Mouse (Mus musculus) embryonic facial prominence, embryonic 15.5 days (tissue): ENCODE data around the gene Gpr107. TPM values are rescaled to one million over a fixed set of nuclear protein-coding genes. Genes with fewer than 3 reads are reported as not detected.

Source experiments
- ATAC-seq: fragments of 200-750 bp; cut with Nextera tagmentation; 2 replicates; pipeline ENCODE4 v1.8.0; 2017; ENCODE audit warnings: low read depth, moderate TSS enrichment; ENCODE audit not compliant: insufficient number of reproducible peaks, low FRiP score, low TSS enrichment
- H3K27ac ChIP-seq: fragments of 300-500 bp; sonication (generic); replicated peaks from 2 replicates; pipeline ENCODE4 v1.5.1; 2015; ENCODE audit warnings: mild to moderate bottlenecking, inconsistent platforms
- H3K27me3 ChIP-seq: fragments of 300-500 bp; sonication (generic); 2 replicates; pipeline ENCODE4 v1.6.1; 2015; ENCODE audit warnings: inconsistent platforms
- H3K36me3 ChIP-seq: fragments of 300-500 bp; sonication (generic); 2 replicates; pipeline ENCODE4 v1.6.1; 2015; ENCODE audit warnings: mild to moderate bottlenecking, inconsistent platforms
- H3K4me1 ChIP-seq: fragments of 300-500 bp; sonication (generic); 2 replicates; pipeline ENCODE4 v1.6.1; 2015; ENCODE audit warnings: inconsistent platforms
- H3K4me2 ChIP-seq: fragments of 300-500 bp; sonication (generic); replicated peaks from 2 replicates; pipeline ENCODE4 v1.6.1; 2015; ENCODE audit warnings: mild to moderate bottlenecking, inconsistent platforms
- H3K4me3 ChIP-seq: fragments of 300-500 bp; sonication (generic); replicated peaks from 2 replicates; pipeline ENCODE4 v1.5.1; 2015; ENCODE audit warnings: mild to moderate bottlenecking, inconsistent platforms
- H3K9ac ChIP-seq: fragments of 300-500 bp; sonication (generic); 2 replicates; pipeline ENCODE4 v1.6.1; 2015; ENCODE audit warnings: inconsistent platforms
- H3K9me3 ChIP-seq: fragments of 300-500 bp; sonication (generic); replicated peaks from 2 replicates; pipeline ENCODE4 v1.6.1; 2016; ENCODE audit warnings: inconsistent platforms
- WGBS: fragments of 180-500 bp; shearing (Covaris S2); methylation state at CpG from one replicate; pipeline ENCODE4 v1.1.7; 2015; 5-methylcytosine and 5-hydroxymethylcytosine counted together
- polyA plus RNA-seq: library from polyadenylated mRNA; unstranded; fragments of >200 nt; fragmentation: Nextera tagmentation; extraction: Ambion mirVana; gene quantifications from 2 replicates; pipeline ENCODE4 v1.2.1, GENCODE M21; 2015

The Gpr107 gene
- 35.5 and 40.6 TPM in 2 replicates for polyA plus RNA-seq

- ATAC-seq, result peak; percentile 87
Measured at GRCm38 (mm10) chr2:31151892-31152812, at the start of gene Gpr107. Gene Gpr107, plus strand, starts transcription at chr2:31152316.

DNA sequence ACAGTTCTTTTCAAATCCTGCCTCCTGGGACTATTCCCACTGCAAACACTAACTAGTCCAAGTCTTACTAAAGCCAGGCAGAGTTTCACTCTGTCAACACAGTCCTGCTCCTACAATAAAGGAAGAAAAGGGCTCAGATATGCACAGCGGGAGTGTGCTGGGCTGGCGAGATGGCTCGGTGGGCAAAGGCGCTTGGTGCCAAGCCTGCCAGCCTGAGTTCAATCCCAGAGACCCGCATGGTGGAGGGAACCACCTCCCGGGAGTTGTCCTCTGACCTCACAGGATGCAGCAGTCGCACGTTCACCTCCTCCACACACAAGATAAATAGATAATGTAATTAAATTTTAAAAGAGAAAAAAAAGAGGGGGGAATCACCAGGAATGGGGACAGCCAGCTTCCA lies 48.8 kb upstream of the Gpr107 start:
- Histone ChIP-seq H3K27me3 (no peaks in the 10 kb centered on the region), H3K9me3 (no peaks in the 10 kb centered on the region), H3K4me2 (no peak overlapping the region), H3K27ac (no peak overlapping the region), H3K4me3 (no peak overlapping the region), H3K9ac (no peak overlapping the region), H3K4me1 (peaks cover 25% of the 10 kb centered on the region), H3K36me3 (peaks cover 6% of the 10 kb centered on the region)
- no peak for ATAC-seq
- WGBS, result 73% methylated on average over 8 of the region's 8 CpGs

More at GRCm38 (mm10) chr2:31151892-31152812, at the start of gene Gpr107:
- Histone ChIP-seq H3K4me2 (peak within 1 kb of the TSS; percentile 64), H3K4me1 (peaks cover 23% of the 10 kb centered on the region), H3K9me3 (no peaks in the 10 kb centered on the region), H3K9ac (peak within 1 kb of the TSS; percentile 87), H3K27ac (peak within 1 kb of the TSS; percentile 84), H3K27me3 (no peaks in the 10 kb centered on the region), H3K36me3 (peaks cover 20% of the 10 kb centered on the region), H3K4me3 (peak within 1 kb of the TSS; percentile 98)
- under 1% methylated on average over 53 of the region's 53 CpGs for WGBS

DNA sequence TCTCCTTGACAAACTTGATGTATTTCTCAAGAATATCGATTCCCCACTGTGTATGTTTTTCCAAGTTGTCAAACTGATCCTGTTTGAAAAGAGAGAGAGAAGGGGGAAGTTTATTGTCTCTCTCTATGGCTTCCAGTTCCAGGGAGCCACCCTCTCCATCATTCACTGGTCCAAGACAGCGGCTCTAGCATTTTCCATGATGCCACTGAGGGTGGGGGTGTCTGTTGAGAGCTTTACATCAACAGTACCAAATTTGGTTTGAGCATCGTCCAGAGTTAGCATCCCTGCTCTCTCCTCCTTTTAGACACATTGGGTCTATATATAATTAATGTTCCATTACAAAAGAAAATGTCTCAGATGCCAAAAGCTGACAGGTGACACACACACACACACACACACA lies 46.8 kb upstream of the Gpr107 start:
- no peak for ATAC-seq
- H3K4me1 ChIP-seq, result peaks cover 31% of the 10 kb centered on the region

DNA sequence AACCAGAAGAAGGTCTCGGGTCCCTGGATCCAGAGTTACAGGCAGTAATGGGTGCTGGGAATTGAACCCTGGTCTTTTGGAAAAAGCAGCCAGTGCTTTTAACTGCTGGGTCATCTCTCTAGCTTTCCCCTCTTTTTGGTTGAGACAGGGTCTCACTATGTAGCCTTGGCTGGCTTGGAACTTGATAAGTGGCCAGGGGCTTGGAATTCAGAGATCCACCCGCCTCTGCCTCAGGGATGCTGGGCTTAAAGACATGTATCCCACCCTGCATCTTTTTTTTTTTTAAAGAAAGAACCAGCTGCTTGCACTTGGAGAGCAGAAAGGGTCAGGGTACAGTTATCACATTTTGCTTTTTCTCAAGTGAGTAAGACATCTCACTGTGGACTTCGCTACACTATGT lies 46.1 kb upstream of the Gpr107 start:
- Histone ChIP-seq H3K9ac (no peak overlapping the region), H3K4me1 (peaks cover 35% of the 10 kb centered on the region), H3K9me3 (no peaks in the 10 kb centered on the region), H3K27ac (no peak overlapping the region), H3K36me3 (peaks cover 6% of the 10 kb centered on the region; the same call in 1 of the 2 replicates), H3K27me3 (no peaks in the 10 kb centered on the region), H3K4me3 (no peak overlapping the region), H3K4me2 (no peak overlapping the region)
- no peak for ATAC-seq
- WGBS, result 93% methylated on average over 3 of the region's 3 CpGs

More for the DNA sequence above, 46.8 kb upstream of the Gpr107 start:
- 83% methylated on average over 3 of the region's 3 CpGs for WGBS
- Histone ChIP-seq H3K27me3 (no peaks in the 10 kb centered on the region), H3K9me3 (no peaks in the 10 kb centered on the region), H3K4me3 (no peak overlapping the region), H3K9ac (no peak overlapping the region), H3K4me2 (no peak overlapping the region), H3K27ac (no peak overlapping the region), H3K36me3 (peaks cover 6% of the 10 kb centered on the region; the same call in 1 of the 2 replicates)

DNA sequence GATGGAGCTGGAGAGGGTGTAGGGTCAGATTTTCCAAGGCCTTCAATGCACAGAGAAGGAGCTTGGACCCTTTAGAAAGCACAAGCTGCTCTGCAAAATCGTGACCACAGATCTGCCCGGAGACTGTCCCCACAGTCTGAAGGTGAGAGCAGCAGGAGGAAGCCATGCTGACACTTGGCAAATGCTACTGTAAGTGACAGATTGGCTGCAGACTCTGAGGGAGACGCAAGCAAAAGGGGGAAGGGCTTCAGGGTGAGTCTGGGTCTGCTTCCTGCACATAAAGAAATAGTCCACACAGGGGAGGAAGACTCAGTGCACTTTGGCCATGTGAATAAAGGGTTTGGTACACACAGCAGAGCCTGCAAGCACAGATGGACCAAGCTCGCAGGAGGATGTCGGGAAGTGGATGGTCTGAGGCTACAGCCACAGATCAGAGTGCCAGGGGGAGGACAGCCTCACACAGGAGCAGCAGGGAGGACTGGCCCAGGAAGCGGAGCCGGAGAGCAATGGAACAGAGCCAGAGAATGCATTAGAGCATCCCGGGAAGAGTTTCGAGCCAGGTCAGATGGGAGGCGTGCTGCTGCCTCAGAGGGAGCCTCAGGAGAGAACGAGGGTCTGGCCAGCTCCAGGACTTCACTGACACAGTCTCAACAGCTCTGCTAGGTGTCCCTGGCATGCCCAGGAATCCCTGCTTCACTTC lies 45.3 kb upstream of the Gpr107 start:
- Histone ChIP-seq H3K9me3 (no peaks in the 10 kb centered on the region), H3K27ac (0 out of 2 replicates have a peak overlapping the region, but pooled peaks have one; percentile 6), H3K4me3 (no peak overlapping the region), H3K4me1 (peaks cover 36% of the 10 kb centered on the region), H3K4me2 (no peak overlapping the region; the same call in 1 of the 2 replicates), H3K9ac (no peak overlapping the region), H3K27me3 (no peaks in the 10 kb centered on the region), H3K36me3 (peaks cover 6% of the 10 kb centered on the region; the same call in 1 of the 2 replicates)
- WGBS, result 37% methylated on average over 11 of the region's 11 CpGs
- ATAC-seq, result peak; percentile 43; the same call in 1 of the 2 replicates

- no peak overlapping the region for H3K9ac ChIP-seq
- H3K27me3 ChIP-seq, result no peaks in the 10 kb centered on the region
- no peak overlapping the region for H3K4me3 ChIP-seq
- no peak overlapping the region for H3K4me2 ChIP-seq
- H3K4me1 ChIP-seq, result peaks cover 44% of the 10 kb centered on the region
- no peak for ATAC-seq
- WGBS, result 66% methylated on average over 6 of the region's 6 CpGs
- 0 out of 2 replicates have a peak overlapping the region, but pooled peaks have one; percentile 22 for H3K27ac ChIP-seq
- H3K36me3 ChIP-seq, result peaks cover 4% of the 10 kb centered on the region; the same call in 1 of the 2 replicates
- H3K9me3 ChIP-seq, result no peaks in the 10 kb centered on the region
Measured at GRCm38 (mm10) chr2:31108186-31108585, 43.9 kb upstream of the Gpr107 start.

DNA sequence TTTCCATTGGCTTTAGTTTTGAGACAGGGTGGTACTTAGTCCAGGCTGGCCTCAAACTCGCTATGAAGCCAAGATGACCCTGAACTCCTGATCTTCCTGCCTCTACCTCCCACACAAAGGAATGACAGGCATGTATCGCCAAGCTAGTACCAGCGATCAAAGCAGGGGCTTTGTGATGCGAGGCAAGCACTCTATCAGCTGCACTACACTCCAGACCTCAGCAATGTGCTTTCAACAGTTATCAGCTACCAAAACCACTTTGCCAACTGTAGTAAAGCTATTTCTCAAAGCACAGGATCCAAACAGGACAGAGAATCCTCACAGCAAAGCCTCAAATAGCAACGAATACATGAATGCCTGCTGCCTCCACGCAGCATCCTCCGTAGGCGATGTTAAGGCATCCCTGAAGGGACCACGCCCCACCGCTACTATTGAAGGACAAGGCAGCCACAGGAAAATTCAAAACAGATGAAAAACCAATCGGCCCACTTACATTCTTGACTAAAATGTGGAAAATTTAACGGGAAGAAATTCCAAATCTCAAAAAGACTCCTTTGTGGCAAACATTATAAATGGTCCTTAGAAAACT lies 42.1 kb upstream of the Gpr107 start:
- 35% methylated on average over 12 of the region's 12 CpGs for WGBS
- H3K27me3 ChIP-seq, result no peaks in the 10 kb centered on the region
- H3K4me2 ChIP-seq, result no peak overlapping the region
- no peak overlapping the region for H3K9ac ChIP-seq
- no peak for ATAC-seq
- peak overlapping the region; percentile 52 for H3K27ac ChIP-seq
- H3K9me3 ChIP-seq, result no peaks in the 10 kb centered on the region
- H3K36me3 ChIP-seq, result no peaks in the 10 kb centered on the region
- H3K4me3 ChIP-seq, result no peak overlapping the region
- H3K4me1 ChIP-seq, result peaks cover 45% of the 10 kb centered on the region

DNA sequence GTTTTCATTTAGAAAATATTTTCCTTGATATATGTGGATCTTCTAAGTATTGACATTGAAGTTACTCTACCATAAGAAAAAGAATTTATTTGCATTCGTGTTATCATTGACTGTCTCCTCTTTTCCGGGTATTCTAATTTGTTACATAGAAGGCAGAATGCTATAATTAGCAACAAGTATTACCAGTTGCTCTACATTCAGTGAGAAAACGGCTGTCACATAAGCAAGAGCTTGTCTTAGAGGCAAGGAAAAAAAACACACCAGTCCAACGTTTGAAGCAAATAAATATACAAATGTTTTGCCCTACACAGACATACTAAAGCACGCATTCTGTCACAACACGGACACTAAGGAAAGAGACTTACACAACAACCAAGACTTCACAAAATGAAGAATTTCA lies 40.4 kb upstream of the Gpr107 start:
- Histone ChIP-seq H3K36me3 (no peaks in the 10 kb centered on the region), H3K27me3 (no peaks in the 10 kb centered on the region), H3K9me3 (no peaks in the 10 kb centered on the region), H3K4me3 (no peak overlapping the region), H3K4me1 (peaks cover 58% of the 10 kb centered on the region), H3K4me2 (no peak overlapping the region), H3K9ac (no peak overlapping the region), H3K27ac (peak overlapping the region; percentile 70)
- no peak for ATAC-seq
- WGBS, result 26% methylated on average over 6 of the region's 6 CpGs

GRCm38 (mm10) chr2:31114205-31114604 lies 37.9 kb upstream of the Gpr107 start:
- H3K4me1 ChIP-seq, result peaks cover 51% of the 10 kb centered on the region
- H3K27ac ChIP-seq, result no peak overlapping the region
- H3K36me3 ChIP-seq, result no peaks in the 10 kb centered on the region
- H3K9ac ChIP-seq, result no peak overlapping the region
- no peaks in the 10 kb centered on the region for H3K27me3 ChIP-seq
- no peak for ATAC-seq
- no peak overlapping the region for H3K4me3 ChIP-seq
- no peak overlapping the region for H3K4me2 ChIP-seq
- 90% methylated on average over 2 of the region's 2 CpGs for WGBS
- H3K9me3 ChIP-seq, result no peaks in the 10 kb centered on the region

DNA sequence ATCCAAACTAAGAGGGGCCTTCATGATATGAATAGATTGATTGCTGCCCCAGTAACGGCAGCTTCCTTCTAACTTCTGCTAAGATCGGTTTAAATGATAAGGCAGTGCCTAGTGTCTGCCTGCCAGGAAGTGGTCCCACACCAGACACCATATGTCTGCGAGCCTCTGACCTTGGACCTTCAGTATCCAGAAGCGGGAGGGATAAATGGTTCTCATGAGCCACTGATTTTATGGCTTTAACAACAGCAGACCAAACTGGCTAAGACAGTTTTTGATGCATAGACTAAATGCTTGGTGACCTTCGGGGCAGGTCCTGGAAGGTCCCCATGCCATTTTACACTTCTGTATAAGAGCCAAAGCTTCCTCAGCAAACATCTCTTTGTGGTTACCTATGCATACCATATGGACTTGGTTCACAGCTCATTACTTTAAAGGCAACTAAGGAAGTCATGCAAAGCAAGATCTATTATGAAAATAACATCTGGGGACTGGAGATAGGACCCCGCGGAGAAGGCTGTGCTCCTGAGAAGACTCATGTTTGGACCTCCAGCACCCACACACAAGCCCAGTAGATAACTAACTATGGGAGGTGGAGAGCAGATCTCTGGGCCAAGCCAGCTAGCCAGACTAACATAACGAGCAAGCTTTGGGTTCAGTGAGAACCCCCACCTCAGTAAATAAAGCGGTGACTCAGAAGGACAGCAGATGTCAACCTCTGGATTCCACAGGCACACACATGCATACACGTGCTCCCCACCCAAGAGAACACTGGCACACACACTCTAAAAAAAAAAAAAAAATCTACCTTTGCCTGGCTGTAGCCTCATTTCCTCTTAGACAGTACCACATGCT lies 36.8 kb upstream of the Gpr107 start:
- no peak overlapping the region for H3K4me3 ChIP-seq
- 43% methylated on average over 10 of the region's 10 CpGs for WGBS
- peaks cover 53% of the 10 kb centered on the region for H3K4me1 ChIP-seq
- H3K9me3 ChIP-seq, result no peaks in the 10 kb centered on the region
- H3K36me3 ChIP-seq, result no peaks in the 10 kb centered on the region; the same call in 1 of the 2 replicates
- ATAC-seq, result no peak
- peak overlapping the region; percentile 88; the same call in 1 of the 2 replicates for H3K27ac ChIP-seq
- no peak overlapping the region for H3K9ac ChIP-seq
- no peak overlapping the region for H3K4me2 ChIP-seq
- H3K27me3 ChIP-seq, result no peaks in the 10 kb centered on the region
